Mouse (Mus musculus): ENCODE results near the gene Pde4d.

Gene Pde4d

DNA sequence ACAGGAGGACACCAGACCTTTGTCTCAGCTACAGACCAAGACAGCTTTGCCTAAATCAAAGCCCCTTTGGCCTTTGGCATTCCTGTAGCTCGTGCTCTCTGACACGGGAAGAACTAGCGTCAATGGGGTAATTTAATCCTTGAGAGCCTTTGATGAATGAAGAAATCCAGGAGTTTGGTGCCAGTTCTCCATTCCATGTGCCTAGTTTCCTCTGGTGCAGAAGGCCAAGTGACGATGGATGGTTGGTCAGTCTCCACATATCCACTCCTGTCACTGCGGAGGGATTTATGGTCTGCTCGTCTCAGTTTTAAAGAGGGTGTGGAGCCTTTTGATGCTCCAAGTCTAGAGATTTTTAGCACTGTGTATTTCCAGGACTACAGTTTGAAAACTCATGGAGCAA, 1036.4 kb downstream of the Pde4d start:
- in situ Hi-C loops (cut with MboI, MseI): no loop called here

DNA sequence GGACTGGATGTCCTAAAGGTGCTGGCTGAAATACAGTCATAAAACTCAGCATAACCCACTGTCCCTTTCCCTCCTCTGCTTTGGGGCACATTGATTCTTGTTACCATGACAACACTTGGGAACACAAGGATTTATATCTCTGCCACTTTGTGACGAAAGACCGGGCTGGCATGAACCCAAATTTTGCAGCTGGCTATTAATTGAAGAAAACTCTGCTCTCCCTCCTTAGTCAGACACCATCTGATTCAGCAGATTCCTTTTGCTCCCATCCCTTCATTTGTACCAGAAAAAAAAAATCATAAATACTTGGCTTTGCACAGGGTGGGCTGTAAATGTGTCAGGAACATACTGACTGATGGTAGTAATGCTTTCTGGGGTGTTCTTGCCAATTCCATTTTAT, 1037.6 kb downstream of the Pde4d start:
- in situ Hi-C loops (cut with MboI, MseI): no loop called here

DNA sequence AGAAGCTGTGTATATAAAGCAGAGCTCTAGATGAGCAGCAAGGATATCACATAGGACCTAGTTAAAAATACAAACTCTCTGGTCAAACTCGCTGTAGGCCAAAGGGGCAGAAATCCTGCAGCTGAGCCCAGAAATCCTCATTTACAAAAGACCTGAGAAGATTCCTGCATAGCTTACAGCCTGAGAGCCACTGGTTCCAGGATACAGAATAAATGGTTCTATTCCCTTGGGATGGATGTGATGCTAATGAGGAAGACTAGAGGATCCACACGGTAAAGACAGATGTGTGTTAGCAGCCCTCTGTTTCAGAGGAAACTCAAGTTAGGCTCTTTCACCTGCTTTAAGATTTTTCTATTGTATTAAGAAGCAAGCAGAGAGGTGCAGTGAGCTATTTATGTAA, 1041.1 kb downstream of the Pde4d start:
- in situ Hi-C loops (cut with MboI, MseI): no loop called here

GRCm38 (mm10) chr13:109491829-109492228, 1042.1 kb downstream of the Pde4d start:
- in situ Hi-C loops (cut with MboI, MseI): no loop called here

DNA sequence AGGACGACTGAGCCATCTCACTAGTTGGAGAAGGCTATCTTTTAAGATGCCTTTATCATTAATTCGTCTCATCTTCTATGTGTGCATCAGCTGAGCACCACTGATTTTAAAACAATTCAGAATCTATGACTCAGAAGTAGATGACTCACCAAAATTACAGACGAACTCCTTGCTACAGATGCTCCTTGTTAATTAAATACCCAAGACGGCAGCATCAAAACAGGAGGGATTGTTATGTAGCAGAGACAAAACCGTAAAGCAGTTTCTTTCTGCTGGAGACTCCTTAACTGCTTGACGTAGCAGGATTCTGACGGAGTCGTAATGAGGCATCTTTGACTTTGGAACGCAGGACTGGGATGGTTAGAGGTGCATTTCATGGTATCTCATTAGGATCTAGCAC, 1050.6 kb downstream of the Pde4d start:
- in situ Hi-C loops (cut with MboI, MseI): no loop called here

GRCm38 (mm10) chr13:109502796-109503195, 1053.0 kb downstream of the Pde4d start:
- in situ Hi-C loops (cut with MboI, MseI): no loop called here

DNA sequence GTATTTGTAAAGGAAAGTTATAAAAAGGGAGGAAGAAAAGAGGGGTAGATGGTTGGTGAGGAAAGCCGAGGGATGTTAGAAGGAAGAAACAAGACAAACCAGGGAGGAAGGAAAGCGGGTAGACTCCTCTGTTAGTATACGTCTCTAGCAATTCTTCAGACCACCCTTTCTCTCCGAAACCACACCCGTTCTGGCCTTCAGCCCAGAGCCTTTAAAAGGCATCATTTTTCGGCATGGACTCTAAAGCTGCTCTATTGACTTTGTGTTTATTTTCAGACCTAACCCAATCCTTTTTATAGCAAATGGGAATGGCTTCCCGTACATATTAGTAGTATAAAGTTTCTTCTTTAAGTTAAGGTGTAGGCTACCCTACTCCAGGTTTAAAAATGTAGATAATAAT, 1057.0 kb downstream of the Pde4d start:
- in situ Hi-C loops (cut with MboI, MseI): no loop called here

GRCm38 (mm10) chr13:109508472-109508871, 1058.7 kb downstream of the Pde4d start:
- in situ Hi-C loops (cut with MboI, MseI): no loop called here

DNA sequence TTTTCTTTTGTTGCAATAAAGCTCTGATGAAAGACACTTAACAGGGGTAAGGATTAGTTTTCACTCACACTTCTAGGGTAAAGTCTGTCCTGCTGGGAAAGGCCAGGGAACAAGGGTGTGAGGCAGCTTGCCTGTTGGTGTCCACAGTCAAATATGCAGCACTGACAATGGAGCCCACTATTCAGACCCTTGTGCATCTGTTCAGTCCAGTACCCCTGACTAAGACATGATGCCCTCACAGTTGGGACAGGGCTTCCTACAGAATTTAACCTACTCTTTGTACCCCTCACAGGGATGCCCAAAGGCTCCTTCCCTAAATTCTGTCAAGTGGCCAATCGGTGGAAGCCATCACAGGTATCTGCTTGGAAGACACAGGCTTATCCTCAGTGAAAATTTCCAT, 1068.4 kb downstream of the Pde4d start:
- in situ Hi-C loops (cut with MboI, MseI): no loop called here

DNA sequence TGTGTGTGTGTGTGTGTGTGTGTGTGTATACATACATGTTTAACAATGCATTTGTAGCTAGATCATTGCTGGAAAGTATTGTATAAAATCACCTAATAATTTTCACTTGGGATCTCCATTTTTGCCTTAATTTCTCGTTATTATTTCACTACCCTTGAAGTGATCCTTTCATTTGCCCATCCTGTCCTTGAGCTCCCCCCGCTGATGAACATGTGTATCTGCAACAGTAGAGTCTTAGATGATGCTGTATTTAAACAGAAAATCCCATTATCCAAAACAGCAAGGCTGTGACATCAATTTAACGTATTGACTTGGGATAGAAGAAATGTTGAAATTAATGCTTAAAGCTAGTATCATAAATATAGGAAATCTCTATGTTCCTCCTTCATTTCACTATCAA, 1069.7 kb downstream of the Pde4d start:
- in situ Hi-C loops (cut with MboI, MseI): no loop called here

GRCm38 (mm10) chr13:109519966-109520646, 1070.4 kb downstream of the Pde4d start:
- in situ Hi-C loops (cut with MboI, MseI): no loop called here

DNA sequence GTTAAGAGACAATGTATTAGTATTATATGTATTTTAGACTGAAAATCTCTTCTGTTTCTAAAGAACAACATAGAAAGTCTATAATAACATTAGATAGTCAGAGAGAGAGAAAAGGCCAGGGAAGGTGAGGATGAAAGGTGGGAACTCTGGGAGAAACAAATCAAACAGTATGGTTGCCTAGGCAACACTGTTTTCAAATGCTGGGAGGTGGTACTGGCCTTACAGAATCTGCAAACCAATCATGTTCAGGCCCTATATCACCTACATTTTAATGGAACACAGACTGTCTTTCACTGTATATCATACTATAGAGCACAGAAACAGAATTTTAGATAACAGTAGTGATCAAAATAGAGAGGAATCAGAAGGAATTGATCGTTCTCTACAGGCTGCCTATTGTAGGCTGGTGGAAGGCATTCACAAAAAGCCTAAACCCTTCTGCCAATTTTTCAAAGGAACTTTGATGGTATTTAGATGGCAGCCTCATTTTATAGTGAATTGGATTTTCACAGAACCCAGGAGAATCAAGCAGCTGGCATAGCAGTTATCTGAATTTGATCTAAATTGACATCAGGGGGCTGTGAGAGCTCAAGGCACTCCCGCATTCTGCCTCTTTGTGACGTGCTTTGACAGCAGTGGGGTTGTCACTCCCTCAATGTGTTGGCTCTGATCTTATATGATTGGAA, 1084.2 kb downstream of the Pde4d start:
- in situ Hi-C loops (cut with MboI, MseI): loop anchor here in 1 of 2 experiments (25.0 kb wide), 1 partner anchor 197 kb away; no protein-coding TSS in a partner anchor

- in situ Hi-C loops (cut with MboI, MseI): loop anchor here (5.0 to 25.0 kb wide), 2 partner anchors 58 to 197 kb away; no protein-coding TSS in a partner anchor
Observed at GRCm38 (mm10) chr13:109534709-109535284, 1085.0 kb downstream of the Pde4d start.

DNA sequence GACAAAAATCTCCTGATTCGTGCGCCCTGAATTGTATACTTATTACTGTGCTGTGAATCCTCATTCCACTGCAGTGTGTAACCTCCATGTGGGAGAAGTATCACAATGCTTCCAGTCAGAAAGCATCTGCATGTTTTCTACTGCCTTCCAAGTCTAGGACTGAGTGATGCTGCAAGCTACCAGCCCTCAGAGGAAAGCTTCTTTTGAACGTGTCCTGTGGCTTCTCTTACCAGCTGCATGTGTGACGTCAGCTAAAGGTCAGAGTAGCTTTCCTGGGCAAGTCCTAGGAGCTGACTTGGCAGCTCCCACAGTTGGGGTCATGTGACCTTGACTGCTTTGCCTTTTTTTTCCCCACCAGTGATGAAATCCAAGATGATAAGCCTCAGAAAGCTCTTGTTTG, 1086.9 kb downstream of the Pde4d start:
- in situ Hi-C loops (cut with MboI, MseI): loop anchor here (5.0 to 25.0 kb wide), 2 partner anchors 56 to 199 kb away; no protein-coding TSS in a partner anchor

GRCm38 (mm10) chr13:109539371-109539770, 1089.6 kb downstream of the Pde4d start:
- in situ Hi-C loops (cut with MboI, MseI): loop anchor here (5.0 to 25.0 kb wide), 2 partner anchors 53 to 202 kb away; no protein-coding TSS in a partner anchor

- in situ Hi-C loops (cut with MboI, MseI): loop anchor here (10.0 to 25.0 kb wide), 2 partner anchors 200 to 207 kb away; no protein-coding TSS in a partner anchor
Observed at GRCm38 (mm10) chr13:109544646-109545045, 1094.9 kb downstream of the Pde4d start.

DNA sequence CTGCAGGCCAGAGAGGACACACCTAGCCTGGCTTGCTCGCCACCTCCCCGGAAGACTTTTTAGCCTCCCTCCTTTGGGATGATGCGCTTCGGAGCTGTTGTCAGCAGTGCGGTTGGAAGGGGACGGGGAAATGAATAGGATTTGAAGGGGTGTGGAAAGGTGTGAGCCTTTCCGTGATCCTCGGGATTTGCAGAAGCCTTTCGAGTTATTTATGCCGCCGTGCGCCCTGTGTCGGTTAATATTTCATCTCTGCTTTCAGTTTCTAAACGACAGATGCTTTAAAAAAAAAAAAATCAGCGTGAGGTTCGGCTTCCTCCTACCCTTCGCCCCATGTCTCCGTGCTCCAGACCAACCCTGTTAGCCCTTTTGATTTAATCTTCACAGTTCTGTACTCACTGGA, 1096.6 kb downstream of the Pde4d start:
- in situ Hi-C loops (cut with MboI, MseI): loop anchor here (10.0 to 25.0 kb wide), 2 partner anchors 202 to 209 kb away; no protein-coding TSS in a partner anchor

DNA sequence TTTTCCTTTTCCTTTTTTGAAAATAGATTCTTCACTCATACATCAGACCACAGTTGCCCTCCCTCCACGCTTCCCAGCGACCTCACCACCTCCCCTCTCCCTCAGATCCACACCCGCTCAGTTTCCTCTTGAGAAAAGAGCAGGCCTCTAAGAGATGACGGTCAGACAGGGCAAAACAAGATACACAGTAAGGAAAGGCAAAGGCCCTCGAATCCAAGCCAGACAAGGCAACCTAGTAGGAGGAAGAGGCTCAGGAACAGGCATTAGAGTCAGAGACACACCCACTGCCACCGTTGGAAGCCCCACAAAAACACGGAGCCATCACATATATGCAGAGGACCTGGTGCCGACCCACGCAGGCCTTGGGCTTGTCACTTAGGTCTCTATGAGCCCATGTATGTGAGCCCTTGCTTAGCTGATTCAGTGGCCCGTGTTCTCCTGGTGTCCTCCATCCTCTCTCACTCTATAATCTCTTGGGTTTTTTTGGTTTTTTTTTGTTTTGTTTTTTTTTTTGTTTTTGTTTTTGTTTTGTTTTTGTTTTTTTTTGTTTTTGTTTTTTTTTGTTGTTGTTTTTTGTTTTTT, 1097.3 kb downstream of the Pde4d start:
- in situ Hi-C loops (cut with MboI, MseI): loop anchor here (10.0 to 25.0 kb wide), 2 partner anchors 202 to 210 kb away; no protein-coding TSS in a partner anchor

GRCm38 (mm10) chr13:109547700-109548099, 1098.0 kb downstream of the Pde4d start:
- in situ Hi-C loops (cut with MboI, MseI): loop anchor here (10.0 to 25.0 kb wide), 2 partner anchors 203 to 210 kb away; no protein-coding TSS in a partner anchor

- in situ Hi-C loops (cut with MboI, MseI): loop anchor here (10.0 to 25.0 kb wide), 2 partner anchors 203 to 211 kb away; no protein-coding TSS in a partner anchor
Observed at GRCm38 (mm10) chr13:109548263-109548662, 1098.5 kb downstream of the Pde4d start.

- in situ Hi-C loops (cut with MboI, MseI): loop anchor here (10.0 to 25.0 kb wide), 2 partner anchors 204 to 212 kb away; no protein-coding TSS in a partner anchor
Observed at GRCm38 (mm10) chr13:109548771-109549555, 1099.2 kb downstream of the Pde4d start.
